Comparison of ENCODE assay signal across 10 mouse cellular contexts in genomic region chr1:23202511-23203435, GRCm38 (mm10).
DNase-seq lines count a peak whose midpoint lies in the region; ATAC-seq and TF ChIP-seq lines count a peak whose summit lies in the region.
"Had no signal": no experiment of that assay in that cellular context is flagged by ENCODE, and none has a peak within 500 bp of the region (broad histone marks: within the 10 kb centered on the region; RNA-seq: fewer than 3 reads in every experiment).

No protein-coding gene starts in this region.

- H3K9me3 ChIP-seq in intestine, embryonic 16.5 days (ENCODE audit: control insufficient read depth, low read length), result no peaks in the 10 kb centered on the region
- H3K9me3 ChIP-seq: limb, embryonic 15.5 days had no signal

- no peaks in the 10 kb centered on the region for H3K27me3 ChIP-seq in intestine, embryonic 16.5 days (replicated peaks; ENCODE audit: control insufficient read depth, insufficient read depth, low read length)
- H3K27me3 ChIP-seq: limb, embryonic 15.5 days had no signal

- no peaks in the 10 kb centered on the region for H3K36me3 ChIP-seq in intestine, embryonic 16.5 days (ENCODE audit: control insufficient read depth, insufficient read depth, low read length)
- H3K36me3 ChIP-seq: limb, embryonic 15.5 days had no signal

- intact Hi-C loops in gastrocnemius, adult 2 months (cut with DNase I), result no loop called here

- no peak for DNase-seq in gastrocnemius, adult 2 months
- no peak for DNase-seq in gastrocnemius, adult 18-20 months (ENCODE audit: low spot score)
- DNase-seq in 3134 (ENCODE audit: extremely low read depth, insufficient read length, low spot score), result peak; percentile 39
- DNase-seq in urinary bladder, postnatal 10 days (ENCODE audit: low spot score), result no peak
- no peak for DNase-seq in thymus, postnatal 4 days

- no peak for TF ChIP-seq POLR2A in cortical plate, adult 2 months (IDR thresholded peaks at IDR 0.05; ENCODE audit: extremely low read depth, insufficient read depth, low read length)

- no peak for ATAC-seq in intestine, embryonic 16.5 days
- ATAC-seq in erythroid progenitor cell, adult 5-6 weeks (replicated peaks; ENCODE audit: low FRiP score, poor library complexity, severe bottlenecking), result no peak

- no peak overlapping the region for H3K4me2 ChIP-seq in intestine, embryonic 16.5 days (ENCODE audit: low read depth, low read length)
- H3K4me2 ChIP-seq: limb, embryonic 15.5 days had no signal

- WGBS in intestine, embryonic 16.5 days, result 35% methylated on average over 5 of the region's 5 CpGs

- peak overlapping the region; percentile 32 for H3K4me3 ChIP-seq in gastrocnemius, adult 2 months
- no peak overlapping the region for H3K4me3 ChIP-seq in cortical plate, adult 2 months (ENCODE audit: insufficient read depth, low read length)
- H3K4me3 ChIP-seq in intestine, embryonic 16.5 days (ENCODE audit: low read length), result no peak overlapping the region
- H3K4me3 ChIP-seq: erythroblast, embryonic 14.5 days; limb, embryonic 15.5 days had no signal

- no peak overlapping the region for H3K9ac ChIP-seq in intestine, embryonic 16.5 days (ENCODE audit: low read depth, low read length)
- H3K9ac ChIP-seq: limb, embryonic 15.5 days had no signal

- TF ChIP-seq CTCF in gastrocnemius, adult 2 months (IDR thresholded peaks at IDR 0.05), result no peak
- no peak for TF ChIP-seq CTCF in cortical plate, adult 2 months (IDR thresholded peaks at IDR 0.05; ENCODE audit: extremely low read depth, insufficient read depth, low read length)

- H3K4me1 ChIP-seq in cortical plate, adult 2 months (ENCODE audit: control insufficient read depth, insufficient read depth, low read length), result no peaks in the 10 kb centered on the region; the same call in 1 of the 2 replicates
- peaks cover 4% of the 10 kb centered on the region for H3K4me1 ChIP-seq in intestine, embryonic 16.5 days (ENCODE audit: control insufficient read depth, insufficient read depth, low read length)
- H3K4me1 ChIP-seq: limb, embryonic 15.5 days had no signal

- H3K27ac ChIP-seq in gastrocnemius, adult 2 months, result peak overlapping the region; percentile 78
- H3K27ac ChIP-seq in cortical plate, adult 2 months (ENCODE audit: insufficient read depth, low read length), result peak overlapping the region; percentile 70
- peak overlapping the region; percentile 27 for H3K27ac ChIP-seq in intestine, embryonic 16.5 days (ENCODE audit: low read length)
- H3K27ac ChIP-seq: limb, embryonic 15.5 days had no signal

Comparison
In these comparisons a context has a peak if more than half of its experiments do, and no peak if none do; other contexts are left out.
1. H3K27ac ChIP-seq: peak in every context shown above with its lines; median percentile 78 in gastrocnemius, adult 2 months; 70 in cortical plate, adult 2 months; 27 in intestine, embryonic 16.5 days.